Mouse (Mus musculus) layer of hippocampus, postnatal 25 days (tissue): ENCODE measurements at regions not wholly inside any gene's neighbourhood (a gene's known extent, or its start where the extent isn't known, plus 50 kb on each side); places are given as distances from the start of the nearest gene placed in this dataset.
A peak's percentile ranks its signal among the peaks of the same experiment; 100 is the strongest.

Experiments used
- DNase-seq, 2 experiments: peaks; one replicate each; pipeline ENCODE4 v3.0.0; 2022; ENCODE audit warnings: mixed read lengths in 2 of 2, low spot score in 1 of 2; ENCODE audit errors: extremely low spot score in 1 of 2

DNA sequence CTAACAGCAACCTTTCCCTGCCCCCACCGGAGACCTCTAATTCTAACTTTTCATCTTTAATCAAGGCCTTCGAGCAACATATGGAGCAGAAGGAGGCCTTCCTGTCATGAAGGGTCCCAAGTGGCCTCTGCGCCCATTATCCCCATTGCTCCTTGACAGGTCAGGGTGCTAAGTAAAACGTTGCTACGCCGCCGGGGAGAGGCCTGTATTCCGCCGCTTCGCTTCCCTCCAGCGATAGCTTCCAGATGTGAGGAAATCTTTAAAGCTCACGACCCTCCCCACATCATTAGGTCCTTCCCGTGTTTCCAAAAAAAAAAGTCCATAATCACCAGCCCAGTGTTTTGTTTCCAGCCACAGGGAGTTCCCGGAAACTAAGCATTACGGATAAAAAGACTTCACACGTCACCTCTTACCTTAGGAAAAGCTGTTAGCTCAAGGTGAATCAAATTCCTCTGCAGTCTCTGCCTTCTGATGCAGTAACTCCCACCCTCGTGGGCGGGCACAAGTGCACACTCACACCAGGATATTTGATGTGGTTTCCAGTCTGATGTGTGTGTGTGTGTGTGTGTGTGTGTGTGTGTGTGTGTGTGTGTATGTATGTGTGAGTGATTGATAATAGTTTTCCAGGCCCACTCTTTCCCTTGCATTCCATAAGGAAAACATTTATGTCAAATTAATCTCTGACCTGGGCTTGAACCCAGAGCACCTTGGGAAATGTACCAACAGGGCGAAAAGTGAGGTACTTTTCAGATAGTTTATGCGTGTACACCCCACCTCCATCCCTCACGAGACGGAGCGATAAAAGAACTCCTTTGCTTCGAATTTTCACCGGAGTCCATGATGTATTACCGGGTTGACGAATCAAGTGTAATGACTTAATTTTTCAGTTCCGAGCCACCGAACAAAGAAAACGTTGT lies 107.5 kb downstream of the Gm45692 start:
- DNase-seq = no peak

DNA sequence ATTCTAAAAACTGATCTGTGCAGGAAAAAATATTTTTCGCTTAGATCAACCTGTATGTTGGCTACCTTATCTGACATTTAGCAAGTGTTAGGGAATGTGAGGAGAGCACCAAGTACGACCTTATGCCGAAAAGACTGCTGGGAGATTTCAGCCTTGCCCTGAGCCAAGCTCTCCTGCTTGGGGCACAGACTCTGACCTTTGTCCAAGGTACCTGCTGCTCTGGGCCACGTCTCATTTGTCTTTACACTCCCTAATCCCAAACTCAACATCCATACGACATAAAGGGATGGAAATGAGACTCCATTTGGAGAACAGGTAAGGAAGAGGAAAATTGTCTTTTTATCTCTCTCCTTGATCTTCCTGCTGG lies 108.2 kb downstream of the Gm45692 start:
- DNase-seq = no peak

DNA sequence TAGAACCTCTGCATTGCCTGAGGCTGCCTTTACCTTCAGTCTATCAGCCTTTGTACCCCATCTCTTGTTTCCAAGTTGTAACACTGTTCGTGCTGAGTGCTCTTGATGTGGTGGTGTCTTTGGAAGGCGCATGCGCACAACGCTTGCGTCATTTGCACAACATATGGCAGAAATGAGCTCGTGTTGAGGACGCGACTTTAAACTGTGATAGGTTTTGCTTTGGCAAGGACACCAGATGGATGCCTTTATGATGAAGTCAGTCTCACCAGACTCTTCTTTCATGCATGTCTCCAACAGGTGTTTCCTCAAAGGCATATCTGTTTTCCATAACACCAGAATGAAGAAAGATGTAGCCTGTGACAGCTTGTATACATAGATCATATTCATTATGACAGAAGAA lies 110.2 kb downstream of the Gm45692 start:
- DNase-seq = no peak

DNA sequence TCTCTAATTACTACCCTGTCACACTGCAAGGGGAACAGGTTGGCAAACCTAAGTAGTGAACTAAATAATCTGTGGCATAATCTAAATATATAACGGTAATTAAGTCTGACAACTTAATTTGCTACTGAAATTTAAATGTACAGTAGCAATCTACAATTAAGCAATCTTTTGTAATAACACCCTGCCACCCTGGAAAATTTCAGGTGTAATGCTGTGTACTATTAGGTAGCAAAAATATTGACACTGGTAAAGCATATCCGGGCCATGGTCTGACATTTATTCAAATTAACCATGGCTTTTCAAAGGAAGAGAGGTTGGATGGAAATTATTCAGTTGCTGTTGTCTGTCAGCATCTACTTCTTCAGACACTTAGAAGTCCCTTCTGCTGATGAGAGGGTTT lies 119.7 kb downstream of the Gm45692 start:
- DNase-seq = no peak

DNA sequence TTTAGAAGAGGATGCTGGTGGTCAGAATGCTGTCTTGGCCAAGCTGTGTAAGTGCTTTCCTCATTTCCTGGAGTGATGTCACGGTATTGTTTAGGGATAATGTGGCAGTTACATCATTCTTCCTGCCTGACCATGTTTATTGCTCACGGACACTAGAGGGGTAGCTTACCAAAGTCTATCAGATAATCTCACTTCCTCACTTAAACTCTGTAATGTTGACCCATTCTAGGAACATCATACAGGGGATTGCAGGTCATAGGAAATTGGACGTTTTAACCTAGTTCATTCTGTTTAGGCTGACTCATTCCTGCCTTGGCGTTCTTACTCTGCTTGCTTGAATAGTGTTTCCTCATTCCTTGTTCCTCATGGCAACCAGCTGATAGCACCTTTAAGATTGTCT lies 120.3 kb downstream of the Gm45692 start:
- no peak for DNase-seq

DNA sequence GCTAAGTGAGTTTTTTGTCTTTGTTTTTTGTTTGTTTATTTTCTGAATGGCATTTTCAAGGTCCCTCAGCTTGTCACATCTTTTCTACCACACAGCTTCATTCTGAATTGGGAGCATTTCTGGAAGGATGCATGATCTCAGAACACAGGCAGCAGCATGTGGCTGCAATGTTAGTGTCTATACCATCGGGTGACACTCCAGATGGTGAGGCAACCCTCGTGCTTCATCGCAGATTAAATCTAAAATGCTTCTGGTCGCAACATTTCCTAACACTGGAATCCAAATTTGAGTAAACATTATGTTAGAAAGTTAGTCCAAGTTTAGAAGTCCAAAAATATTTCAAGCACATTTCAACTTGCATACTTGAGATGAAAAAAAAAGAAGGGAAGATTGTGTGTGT lies 124.4 kb downstream of the Gm45692 start:
- DNase-seq = no peak

DNA sequence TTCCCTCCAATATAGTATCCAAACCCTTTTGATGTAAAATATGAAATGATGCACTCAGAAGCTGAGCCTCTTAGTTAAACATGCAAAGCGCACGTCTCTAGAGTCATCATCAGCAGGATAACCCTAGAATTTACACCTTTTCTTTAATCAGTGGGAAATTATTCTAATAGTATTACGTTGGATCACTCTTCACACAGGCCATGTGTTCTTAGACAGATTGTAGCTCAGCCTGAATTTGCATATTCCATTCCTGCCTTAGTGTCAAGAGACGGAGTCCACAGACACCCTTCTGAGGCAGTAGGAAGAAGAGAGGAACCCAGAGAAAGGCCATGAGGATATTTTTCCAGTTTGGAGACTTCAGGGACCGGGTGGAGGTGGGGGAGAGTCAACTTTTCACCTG lies 125.0 kb downstream of the Gm45692 start:
- DNase-seq = no peak

DNA sequence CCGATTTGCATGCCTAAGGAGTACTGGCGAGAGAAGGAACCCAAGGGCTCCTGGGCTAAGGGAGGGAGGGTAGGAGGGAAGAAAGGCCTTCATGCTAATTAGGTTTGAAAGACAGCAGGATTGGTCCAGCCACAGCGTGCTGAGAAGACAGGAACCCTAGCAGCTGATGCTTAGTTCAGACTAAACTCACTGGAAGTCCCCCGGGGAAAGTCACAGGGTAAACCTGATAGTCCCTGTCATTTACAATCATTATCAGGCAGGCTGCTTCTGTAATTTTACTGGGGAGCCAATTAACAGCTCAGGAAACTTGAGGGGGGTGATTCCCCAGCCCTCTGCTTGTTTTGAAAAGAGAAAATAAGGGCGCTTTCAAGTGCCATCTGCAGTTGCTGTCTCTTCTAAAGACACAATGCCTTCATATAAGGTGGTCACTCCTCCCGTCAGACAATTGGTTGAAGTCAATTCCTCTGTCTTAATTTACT lies 135.9 kb downstream of the Gm45692 start:
- no peak for DNase-seq

DNA sequence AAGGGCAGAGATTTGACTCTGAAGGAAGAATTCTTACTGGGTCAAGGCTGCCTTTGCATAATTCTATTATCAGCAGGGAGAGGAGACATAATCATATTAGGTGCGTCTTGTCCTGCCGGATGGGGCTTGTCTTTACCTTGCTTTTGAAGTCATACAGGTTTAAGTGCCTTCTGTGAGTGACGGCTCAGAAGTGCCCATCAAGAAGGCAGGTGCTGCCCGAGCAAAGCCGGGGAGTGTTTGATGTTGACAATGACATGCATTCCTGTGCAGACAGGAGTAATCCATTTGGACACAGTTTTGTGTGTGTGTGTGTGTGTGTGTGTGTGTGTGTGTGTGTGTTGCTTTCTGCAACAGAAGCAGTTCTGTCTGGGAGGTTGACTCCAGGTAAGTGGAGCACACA lies 141.0 kb downstream of the Gm45692 start:
- DNase-seq = no peak

DNA sequence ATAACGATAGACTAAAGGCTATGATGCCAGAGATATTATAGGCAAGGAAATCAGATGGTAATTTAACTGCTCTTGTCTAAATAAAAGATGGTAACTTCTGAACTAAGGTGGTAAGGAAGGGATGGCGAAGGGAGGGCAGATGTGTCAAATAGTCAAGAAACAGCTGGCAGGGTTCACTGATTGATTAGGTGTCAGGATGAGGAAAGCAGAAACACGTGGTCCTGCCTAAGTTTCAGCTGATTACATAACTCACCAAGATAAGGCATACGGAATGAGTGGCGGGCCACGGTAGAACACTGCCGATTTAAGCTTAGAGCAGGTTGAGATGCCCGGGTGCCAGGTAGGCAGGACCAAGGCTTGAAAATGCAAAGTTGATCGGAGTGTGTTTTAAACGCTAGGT lies 143.2 kb downstream of the Gm45692 start:
- no peak for DNase-seq

DNA sequence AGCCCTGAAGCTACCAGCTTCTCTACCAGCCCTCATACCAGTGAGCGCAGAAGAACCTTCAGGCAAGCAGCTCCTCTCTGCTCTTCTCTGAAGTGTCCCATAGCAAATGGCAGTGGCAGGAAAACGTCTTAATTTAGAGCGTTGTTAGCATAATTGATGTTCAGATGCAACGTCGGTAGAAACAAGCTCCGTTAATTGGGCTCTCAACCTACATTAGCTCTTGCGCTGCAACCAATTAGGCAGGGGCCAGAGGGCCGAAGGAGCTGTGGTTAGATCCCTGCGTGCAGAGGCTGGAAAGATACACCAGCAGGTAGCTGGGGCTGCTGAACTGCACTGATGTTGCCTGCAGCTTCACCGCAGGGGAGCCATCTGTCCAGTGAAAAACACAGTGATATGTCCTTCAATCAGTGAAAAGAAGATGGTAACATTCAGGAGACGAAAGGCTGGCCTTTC lies 145.6 kb downstream of the Gm45692 start:
- no peak for DNase-seq

DNA sequence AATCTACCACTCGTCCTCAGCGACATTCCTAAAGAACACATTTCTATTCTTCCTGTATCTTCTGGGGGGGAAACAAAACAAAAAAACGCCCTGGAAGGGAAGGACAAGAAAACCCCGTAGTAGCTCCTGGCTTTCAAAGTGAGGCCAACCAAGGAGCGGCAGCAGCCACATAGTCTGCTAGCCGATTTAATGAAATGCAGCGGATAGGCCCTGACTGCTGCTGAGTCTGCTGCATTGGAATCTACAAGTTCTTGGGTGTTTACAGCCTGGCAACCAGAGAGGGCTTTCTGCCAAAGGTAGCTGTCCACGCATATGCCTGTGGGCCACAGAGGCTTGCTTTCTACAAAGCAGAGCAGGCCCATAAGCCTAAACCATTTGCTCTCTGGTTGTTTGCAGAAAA lies 146.0 kb downstream of the Gm45692 start:
- no peak for DNase-seq

DNA sequence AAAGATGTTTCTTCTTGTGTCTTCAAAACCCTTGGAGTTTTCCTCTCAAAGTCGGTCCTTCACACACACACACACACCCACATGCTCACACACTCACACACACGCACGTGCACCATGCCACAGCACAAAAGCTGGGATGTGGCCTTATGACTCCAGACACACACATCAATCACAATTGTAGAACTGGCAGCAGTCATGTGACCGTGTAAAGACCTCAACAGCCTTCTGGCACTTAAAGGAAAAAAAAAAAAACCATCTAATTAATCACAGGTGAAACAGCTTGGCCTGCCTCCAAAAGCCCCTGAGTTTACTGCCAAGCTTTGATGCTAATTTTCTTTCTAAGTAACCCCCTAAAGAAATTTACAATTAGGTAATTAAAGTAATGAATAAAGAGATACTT lies 147.1 kb downstream of the Gm45692 start:
- no peak for DNase-seq

DNA sequence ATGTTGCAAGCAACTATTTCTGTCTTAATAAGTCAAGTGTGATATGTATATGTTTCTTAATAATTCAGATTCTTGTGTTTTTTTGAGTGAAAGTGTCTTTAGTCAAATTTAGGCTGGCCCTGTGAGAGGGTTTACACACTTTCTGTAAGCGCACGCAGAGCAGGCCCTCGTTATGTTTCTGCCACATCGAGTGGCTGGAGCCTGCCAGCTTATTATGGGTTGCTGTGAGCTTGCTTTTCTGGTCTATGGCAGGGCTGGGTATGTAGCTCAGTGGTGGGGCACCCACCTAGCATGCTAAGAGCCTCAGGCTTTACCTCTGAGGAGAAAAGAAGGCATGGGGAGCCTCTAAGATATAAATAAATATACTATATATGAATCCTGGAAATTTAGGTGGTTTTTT lies 148.2 kb downstream of the Gm45692 start:
- DNase-seq = no peak

DNA sequence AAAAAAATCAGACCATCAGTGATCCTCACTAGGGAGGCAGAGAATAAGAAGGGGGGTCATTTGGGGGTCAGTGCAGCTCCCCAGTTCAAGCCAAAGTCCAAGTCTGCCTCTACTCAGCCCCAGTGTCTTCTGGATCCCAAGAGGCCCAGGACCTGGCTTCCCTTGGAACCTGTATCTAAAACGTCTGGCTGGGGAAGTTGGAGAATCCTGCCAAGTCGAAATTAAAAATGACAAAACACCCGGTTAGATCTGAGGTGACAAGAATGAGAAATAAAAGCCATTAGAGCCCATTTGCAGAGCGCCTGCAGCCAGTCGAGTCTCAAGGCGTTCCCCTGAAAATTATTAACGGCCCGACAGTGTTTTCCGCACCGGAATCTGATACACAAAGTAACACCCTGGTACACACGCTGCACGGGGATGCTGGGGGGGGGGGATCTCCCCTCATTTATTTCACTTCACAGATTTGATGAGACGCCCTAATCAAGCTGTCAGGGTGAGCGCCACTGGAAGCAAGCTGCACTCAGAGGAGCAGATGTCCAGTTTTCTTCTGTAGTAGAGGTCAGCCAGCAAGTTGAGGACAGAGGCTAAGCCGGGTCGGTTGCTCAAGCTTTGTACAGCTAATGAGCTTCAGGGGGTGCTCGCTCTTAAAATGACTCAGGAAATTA lies 149.5 kb downstream of the Gm45692 start:
- no peak for DNase-seq

DNA sequence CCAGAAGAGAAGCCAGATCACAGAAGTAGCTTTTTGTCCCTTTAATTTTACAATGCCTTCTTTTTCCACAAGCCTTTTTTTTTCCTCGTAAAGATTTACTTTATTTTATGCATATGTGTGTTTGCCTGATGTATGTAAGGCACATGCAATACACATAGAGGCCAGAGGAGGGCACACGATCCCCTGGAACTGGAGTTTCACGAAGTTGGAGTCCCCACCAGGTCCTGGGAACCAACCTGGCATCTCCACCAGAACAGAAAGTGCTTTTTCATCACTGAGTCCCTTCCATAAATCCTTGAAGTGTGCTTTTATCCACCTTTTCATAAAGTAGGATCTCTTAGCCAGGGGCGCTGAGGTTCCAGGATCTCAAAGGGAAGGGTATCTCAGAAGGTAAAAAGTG lies 152.8 kb downstream of the Gm45692 start:
- DNase-seq = peak in 1 of 2 experiments; percentile 11

DNA sequence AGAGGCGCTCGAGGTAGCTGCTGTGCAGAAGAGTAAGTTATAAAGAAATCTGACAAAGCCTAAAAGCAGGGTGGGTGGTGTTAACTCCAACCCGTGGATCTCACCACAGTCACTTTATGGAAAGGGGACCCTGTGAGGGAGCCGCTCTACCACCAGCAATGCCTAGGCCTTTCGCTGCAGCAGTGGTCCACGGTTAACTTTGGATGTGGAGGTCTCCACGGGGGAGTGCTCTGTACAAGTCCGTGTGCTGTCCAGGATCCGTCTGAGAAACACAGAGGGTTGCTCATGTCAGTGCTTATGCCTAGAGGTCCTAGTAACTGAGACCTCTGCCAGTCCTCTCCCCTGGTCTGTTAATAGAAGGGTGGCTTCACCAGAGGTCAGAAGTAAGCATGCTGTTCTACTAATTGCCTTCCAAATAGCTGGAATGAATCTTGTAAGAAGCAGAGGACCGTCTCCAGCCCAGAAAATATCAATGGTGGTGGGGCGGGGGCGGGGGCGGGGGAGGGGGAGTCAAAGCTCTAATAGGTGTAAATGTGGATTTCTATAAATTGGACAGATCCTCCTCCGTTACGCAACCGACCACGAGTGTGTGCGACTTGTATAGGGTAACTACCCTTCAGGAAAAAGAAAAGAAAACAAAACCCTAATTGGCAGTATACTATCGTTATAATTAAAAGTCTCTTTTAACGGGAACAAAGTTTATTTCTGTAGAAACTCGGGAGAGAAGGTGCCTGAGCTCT lies 153.5 kb downstream of the Gm45692 start:
- no peak for DNase-seq

DNA sequence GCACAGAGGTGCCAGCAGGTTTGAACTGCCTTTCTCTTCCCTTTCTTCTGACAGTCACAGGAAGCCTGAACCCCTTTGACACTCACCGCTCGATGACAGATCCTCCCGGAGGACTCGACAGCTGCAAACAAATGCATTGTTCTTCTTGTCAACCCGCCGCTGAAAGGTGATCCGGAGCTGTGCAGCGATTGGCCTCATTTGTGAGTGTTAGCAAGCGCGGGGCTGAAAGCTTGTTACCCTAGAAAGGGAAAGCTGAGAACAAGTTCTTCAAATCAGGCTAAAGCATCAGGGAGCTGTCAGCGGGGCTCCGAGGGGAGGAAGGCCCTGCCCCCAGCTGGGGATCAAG lies 154.1 kb downstream of the Gm45692 start:
- no peak for DNase-seq

DNA sequence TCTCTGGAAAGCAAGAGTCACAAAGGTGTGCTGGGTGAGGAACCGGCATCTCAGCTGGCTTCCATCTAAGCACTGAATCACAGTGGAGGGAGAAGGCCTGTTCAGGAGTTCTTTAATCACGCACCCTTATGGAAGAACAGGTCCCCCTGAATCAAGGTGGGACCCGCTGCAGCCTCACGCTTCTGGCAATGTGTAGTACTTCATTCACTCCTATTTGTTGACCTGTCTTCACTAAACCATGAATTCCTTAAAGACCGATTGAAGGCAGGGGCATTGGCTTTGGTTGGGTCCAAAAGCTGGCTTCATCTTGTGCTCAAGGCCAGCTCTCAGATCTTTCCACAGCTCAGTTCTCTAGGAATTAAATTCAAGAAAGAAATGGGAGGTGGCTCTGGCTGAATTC lies 154.5 kb downstream of the Gm45692 start:
- DNase-seq = no peak

DNA sequence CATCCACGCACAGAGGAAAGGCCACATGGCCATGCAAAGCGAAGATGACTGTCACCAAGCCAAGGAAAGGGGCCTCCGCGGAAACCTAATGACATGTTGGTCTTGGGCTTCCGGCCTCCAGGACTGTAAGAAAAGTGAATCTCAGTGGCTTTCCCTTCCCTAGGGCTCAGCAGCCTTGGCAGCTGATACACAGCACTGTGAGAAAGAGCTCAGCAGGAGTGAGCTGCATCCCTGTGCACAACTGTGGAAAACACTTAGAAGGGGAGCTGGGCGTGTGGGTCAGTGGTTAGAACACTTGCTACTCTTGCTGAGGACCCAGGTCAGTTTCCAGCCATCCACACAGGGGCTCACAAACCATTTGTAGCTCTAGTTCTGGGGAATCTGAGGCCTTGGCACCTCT lies 155.1 kb downstream of the Gm45692 start:
- DNase-seq = no peak
